Mouse (Mus musculus) liver, embryonic 15.5 days (tissue): ENCODE measurements at regions not wholly inside any gene's neighbourhood (a gene's known extent, or its start where the extent isn't known, plus 50 kb on each side); places are given as distances from the start of the nearest gene placed in this dataset.
"Not testable (repeated sequence)": the region's sequence is repeated elsewhere in the genome, so short reads cannot be mapped to it uniquely, and the experiment has no call there.

Experiments used
- ATAC-seq: fragments of 200-750 bp; cut with Nextera tagmentation; 2 replicates; pipeline ENCODE4 v1.8.0; 2017; ENCODE audit warnings: moderate number of reproducible peaks, mild to moderate bottlenecking, moderate library complexity; ENCODE audit not compliant: insufficient read depth
- H3K27ac ChIP-seq: fragments of 300-500 bp; sonication (generic); replicated peaks from 2 replicates; pipeline ENCODE4 v1.5.1; 2015; ENCODE audit warnings: mild to moderate bottlenecking, inconsistent platforms
- H3K27me3 ChIP-seq: fragments of 300-500 bp; sonication (generic); 2 replicates; pipeline ENCODE4 v1.6.1; 2015; ENCODE audit warnings: mild to moderate bottlenecking, inconsistent platforms
- H3K36me3 ChIP-seq: fragments of 300-500 bp; sonication (generic); replicated peaks from 2 replicates; pipeline ENCODE4 v1.6.1; 2015; ENCODE audit warnings: moderate library complexity, mild to moderate bottlenecking, inconsistent platforms
- H3K4me1 ChIP-seq: fragments of 300-500 bp; sonication (generic); replicated peaks from 2 replicates; pipeline ENCODE4 v1.6.1; 2015; ENCODE audit warnings: inconsistent platforms
- H3K4me2 ChIP-seq: fragments of 300-500 bp; sonication (generic); 2 replicates; pipeline ENCODE4 v1.6.1; 2015; ENCODE audit warnings: moderate library complexity, mild to moderate bottlenecking, inconsistent platforms
- H3K4me3 ChIP-seq: fragments of 300-500 bp; sonication (generic); replicated peaks from 2 replicates; pipeline ENCODE4 v1.5.1; 2015; ENCODE audit warnings: mild to moderate bottlenecking, inconsistent platforms
- H3K9ac ChIP-seq: fragments of 300-500 bp; sonication (generic); 2 replicates; pipeline ENCODE4 v1.6.1; 2015; ENCODE audit warnings: moderate library complexity, mild to moderate bottlenecking, inconsistent platforms
- H3K9me3 ChIP-seq: fragments of 300-500 bp; sonication (generic); replicated peaks from 2 replicates; pipeline ENCODE4 v1.6.1; 2016; ENCODE audit warnings: inconsistent platforms
- WGBS: fragments of 180-500 bp; shearing (Covaris S2); methylation state at CpG from one replicate; pipeline ENCODE4 v1.1.7; 2015; ENCODE audit warnings: mixed read lengths; ENCODE audit not compliant: insufficient replicate concordance; 5-methylcytosine and 5-hydroxymethylcytosine counted together

- H3K27me3 ChIP-seq, H3K4me3 ChIP-seq, H3K9me3 ChIP-seq, ATAC-seq, H3K27ac ChIP-seq, H3K4me1 ChIP-seq, H3K4me2 ChIP-seq, H3K9ac ChIP-seq, H3K36me3 ChIP-seq: not testable (repeated sequence)
- 23% methylated on average over 1 of the region's 1 CpGs for WGBS
These were observed 84.3 kb downstream of the 1810013L24Rik start for GRCm38 (mm10) chr16:8914183-8914582.

GRCm38 (mm10) chr16:8916091-8916490, 86.2 kb downstream of the 1810013L24Rik start:
- Histone ChIP-seq H3K27me3 (no peaks in the 10 kb centered on the region), H3K9me3 (no peaks in the 10 kb centered on the region), H3K4me1 (no peaks in the 10 kb centered on the region), H3K27ac (no peak overlapping the region), H3K9ac (no peak overlapping the region), H3K4me3 (no peak overlapping the region), H3K36me3 (no peaks in the 10 kb centered on the region), H3K4me2 (no peak overlapping the region)
- 29% methylated on average over 7 of the region's 7 CpGs for WGBS
- ATAC-seq: no peak

GRCm38 (mm10) chr16:8918741-8919535, 89.0 kb downstream of the 1810013L24Rik start:
- Histone ChIP-seq H3K4me1 (no peaks in the 10 kb centered on the region), H3K4me2 (no peak overlapping the region), H3K27me3 (no peaks in the 10 kb centered on the region), H3K27ac (no peak overlapping the region), H3K9me3 (no peaks in the 10 kb centered on the region), H3K36me3 (no peaks in the 10 kb centered on the region), H3K4me3 (no peak overlapping the region), H3K9ac (no peak overlapping the region)
- no peak for ATAC-seq
- 65% methylated on average over 9 of the region's 9 CpGs for WGBS

GRCm38 (mm10) chr16:8924732-8925131, 94.8 kb downstream of the 1810013L24Rik start:
- no peak overlapping the region for H3K9ac ChIP-seq
- no peaks in the 10 kb centered on the region for H3K4me1 ChIP-seq
- H3K9me3 ChIP-seq: no peaks in the 10 kb centered on the region
- H3K4me3 ChIP-seq: no peak overlapping the region
- no peak overlapping the region for H3K27ac ChIP-seq
- 65% methylated on average over 4 of the region's 4 CpGs for whole genome bisulfite sequencing
- H3K27me3 ChIP-seq: no peaks in the 10 kb centered on the region
- ATAC-seq: no peak
- no peaks in the 10 kb centered on the region for H3K36me3 ChIP-seq
- H3K4me2 ChIP-seq: no peak overlapping the region

GRCm38 (mm10) chr16:8931961-8932360, 102.1 kb downstream of the 1810013L24Rik start:
- no peak for ATAC-seq
- H3K4me1 ChIP-seq: no peaks in the 10 kb centered on the region
- no peak overlapping the region for H3K4me3 ChIP-seq
- no peaks in the 10 kb centered on the region for H3K9me3 ChIP-seq
- H3K4me2 ChIP-seq: no peak overlapping the region
- no peak overlapping the region for H3K9ac ChIP-seq
- H3K27ac ChIP-seq: no peak overlapping the region
- no peaks in the 10 kb centered on the region for H3K27me3 ChIP-seq
- no peaks in the 10 kb centered on the region for H3K36me3 ChIP-seq

GRCm38 (mm10) chr16:8933121-8933520, 103.2 kb downstream of the 1810013L24Rik start:
- no peak overlapping the region for H3K4me3 ChIP-seq
- no peaks in the 10 kb centered on the region for H3K27me3 ChIP-seq
- no peaks in the 10 kb centered on the region for H3K9me3 ChIP-seq
- 67% methylated on average over 3 of the region's 3 CpGs for WGBS
- ATAC-seq: no peak
- H3K4me2 ChIP-seq: no peak overlapping the region
- no peak overlapping the region for H3K9ac ChIP-seq
- no peak overlapping the region for H3K27ac ChIP-seq
- no peaks in the 10 kb centered on the region for H3K36me3 ChIP-seq
- H3K4me1 ChIP-seq: no peaks in the 10 kb centered on the region

GRCm38 (mm10) chr16:8936446-8936845, 106.5 kb downstream of the 1810013L24Rik start:
- H3K9ac ChIP-seq: no peak overlapping the region
- ATAC-seq: no peak
- no peak overlapping the region for H3K4me3 ChIP-seq
- H3K36me3 ChIP-seq: no peaks in the 10 kb centered on the region
- H3K27ac ChIP-seq: no peak overlapping the region
- H3K27me3 ChIP-seq: no peaks in the 10 kb centered on the region
- H3K4me2 ChIP-seq: no peak overlapping the region
- H3K4me1 ChIP-seq: no peaks in the 10 kb centered on the region
- H3K9me3 ChIP-seq: no peaks in the 10 kb centered on the region

GRCm38 (mm10) chr16:8938516-8938915, 108.6 kb downstream of the 1810013L24Rik start:
- no peaks in the 10 kb centered on the region for H3K4me1 ChIP-seq
- H3K36me3 ChIP-seq: no peaks in the 10 kb centered on the region
- no peaks in the 10 kb centered on the region for H3K27me3 ChIP-seq
- no peaks in the 10 kb centered on the region for H3K9me3 ChIP-seq
- H3K27ac ChIP-seq: no peak overlapping the region
- no peak for ATAC-seq
- WGBS: 32% methylated on average over 5 of the region's 5 CpGs
- H3K9ac ChIP-seq: no peak overlapping the region
- H3K4me3 ChIP-seq: no peak overlapping the region
- no peak overlapping the region for H3K4me2 ChIP-seq

- no peak overlapping the region for H3K27ac ChIP-seq
- no peak overlapping the region for H3K9ac ChIP-seq
- no peak overlapping the region for H3K4me3 ChIP-seq
- ATAC-seq: no peak
- no peak overlapping the region for H3K4me2 ChIP-seq
- no peaks in the 10 kb centered on the region for H3K9me3 ChIP-seq
- WGBS: 43% methylated on average over 7 of the region's 7 CpGs
- H3K4me1 ChIP-seq: no peaks in the 10 kb centered on the region
- H3K27me3 ChIP-seq: no peaks in the 10 kb centered on the region
- no peaks in the 10 kb centered on the region for H3K36me3 ChIP-seq
These were observed 109.2 kb downstream of the 1810013L24Rik start for GRCm38 (mm10) chr16:8939136-8939535.

GRCm38 (mm10) chr16:8944412-8945102, 114.7 kb downstream of the 1810013L24Rik start:
- Histone ChIP-seq H3K4me2 (no peak overlapping the region), H3K4me1 (no peaks in the 10 kb centered on the region), H3K27ac (no peak overlapping the region), H3K36me3 (no peaks in the 10 kb centered on the region), H3K4me3 (no peak overlapping the region), H3K9ac (no peak overlapping the region), H3K9me3 (no peaks in the 10 kb centered on the region), H3K27me3 (no peaks in the 10 kb centered on the region)
- ATAC-seq: no peak
- WGBS: 42% methylated on average over 5 of the region's 5 CpGs

GRCm38 (mm10) chr16:8947846-8948245, 117.9 kb downstream of the 1810013L24Rik start:
- H3K9ac ChIP-seq: no peak overlapping the region
- 51% methylated on average over 5 of the region's 5 CpGs for WGBS

More at GRCm38 (mm10) chr16:8947846-8948245, 117.9 kb downstream of the 1810013L24Rik start:
- ATAC-seq: no peak
- H3K27me3 ChIP-seq: no peaks in the 10 kb centered on the region
- H3K36me3 ChIP-seq: no peaks in the 10 kb centered on the region
- no peak overlapping the region for H3K27ac ChIP-seq
- no peaks in the 10 kb centered on the region for H3K4me1 ChIP-seq
- H3K4me3 ChIP-seq: no peak overlapping the region
- no peak overlapping the region for H3K4me2 ChIP-seq
- no peaks in the 10 kb centered on the region for H3K9me3 ChIP-seq
